Mouse (Mus musculus): Measurements from ENCODE around the gene Wfdc1.

The Wfdc1 gene

DNA sequence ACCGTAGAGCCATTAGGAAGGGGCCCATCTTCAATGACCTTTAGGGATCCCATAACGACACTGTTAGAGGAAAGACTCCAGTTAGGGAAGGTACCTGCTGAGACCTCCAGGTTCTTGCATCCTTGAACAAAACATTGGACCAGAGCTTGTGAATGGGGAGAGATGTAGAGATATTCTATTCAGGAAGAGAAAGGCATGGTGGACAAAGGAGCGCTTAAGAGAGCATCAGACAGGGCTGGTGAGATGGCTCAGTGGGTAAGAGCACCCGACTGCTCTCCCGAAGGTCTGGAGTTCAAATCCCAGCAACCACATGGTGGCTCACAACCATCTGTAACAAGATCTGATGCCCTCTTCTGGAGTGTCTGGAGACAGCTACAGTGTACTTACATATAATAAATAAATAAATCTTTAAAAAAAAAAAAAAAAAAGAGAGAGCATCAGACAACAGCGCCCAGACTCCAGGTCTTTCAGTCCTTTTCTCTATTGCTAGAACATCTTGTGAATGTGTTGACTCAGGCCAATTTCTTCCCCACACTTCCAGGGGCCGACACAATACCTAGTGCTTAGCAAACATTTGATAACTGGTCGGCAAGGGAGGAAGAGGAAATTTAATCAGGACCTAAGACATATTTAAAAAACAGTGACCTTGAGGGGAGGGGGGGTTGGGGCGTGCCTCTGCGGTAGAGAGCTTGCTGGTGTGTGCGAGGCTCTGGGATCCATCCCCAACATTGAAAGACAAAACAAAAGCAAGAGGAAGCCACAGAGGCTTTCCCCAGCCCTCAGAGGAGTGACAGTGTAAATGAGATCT, 71.1 kb downstream of the Wfdc1 start:
- no peak for DNase-seq

All from kidney, postnatal 25 days (tissue).